Mouse (Mus musculus): ENCODE measurements at regions not wholly inside any gene's neighbourhood (a gene's known extent, or its start where the extent isn't known, plus 50 kb on each side); places are given as distances from the start of the nearest gene placed in this dataset.

- TF ChIP-seq MAFK (IDR thresholded peaks at IDR 0.05; ENCODE audit: insufficient read depth, low read depth, low read length) (no peak), ZC3H11A (IDR thresholded peaks at IDR 0.05; ENCODE audit: borderline replicate concordance, low read depth, low read length) (no peak), ZNF384 (IDR thresholded peaks at IDR 0.05; ENCODE audit: low read depth, low read length) (no peak), HCFC1 (IDR thresholded peaks at IDR 0.05; ENCODE audit: borderline replicate concordance, insufficient read depth, low read length) (no peak)
Measured at GRCm38 (mm10) chr12:25251411-25252171, 154.7 kb upstream of the Id2 start.
